ENCODE assay signal across 8 mouse cellular contexts in the genomic region with DNA sequence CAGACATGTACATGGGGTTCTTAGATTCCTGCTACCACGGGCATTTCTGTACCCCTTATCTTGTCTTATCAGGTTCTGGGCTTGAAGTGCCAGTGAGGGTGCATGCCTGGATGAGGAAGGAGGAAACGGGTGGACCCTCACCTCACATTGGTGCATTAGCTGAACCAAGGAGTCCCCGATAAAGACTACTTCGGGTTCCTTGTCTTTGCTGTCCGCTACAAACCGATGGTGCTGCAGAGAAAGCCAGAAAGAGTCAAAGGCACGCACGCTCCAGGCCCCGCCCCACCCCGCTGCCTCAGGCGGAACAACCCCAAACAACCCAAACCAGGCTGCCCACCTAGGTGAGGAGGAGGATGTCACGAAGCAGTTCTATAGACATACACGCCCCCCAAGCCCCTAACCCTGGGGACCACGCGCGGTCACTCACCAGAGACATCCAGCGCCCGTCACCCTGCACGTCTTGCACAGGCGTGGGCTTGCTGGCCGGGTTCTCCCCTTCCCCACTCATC. TPM values are rescaled to one million over a fixed set of nuclear protein-coding genes. Genes with fewer than 3 reads are reported as not detected.
DNase-seq lines count a peak whose midpoint lies in the region; ATAC-seq and TF ChIP-seq lines count a peak whose summit lies in the region.

No protein-coding gene starts in this region.

- no peak; the same call in none of the 2 replicates for ATAC-seq in kidney, embryonic 14.5 days (ENCODE audit: low FRiP score, low TSS enrichment)
- peak; percentile 36 for ATAC-seq in forebrain, embryonic 11.5 days (replicated peaks; ENCODE audit: low FRiP score)
- ATAC-seq in limb, embryonic 11.5 days (ENCODE audit: insufficient number of reproducible peaks, low FRiP score, low TSS enrichment, low read depth) = no peak; the same call in 1 of the 2 replicates
- peak; percentile 24 for ATAC-seq in midbrain, postnatal 0 days (ENCODE audit: low FRiP score)

- peak overlapping the region; percentile 83 for H3K4me3 ChIP-seq in kidney, embryonic 14.5 days (ENCODE audit: low read length)
- H3K4me3 ChIP-seq in forebrain, embryonic 11.5 days (ENCODE audit: low read depth, low read length) = peak overlapping the region; percentile 77
- peak overlapping the region; percentile 91 for H3K4me3 ChIP-seq in limb, embryonic 11.5 days (ENCODE audit: low read depth, low read length)
- H3K4me3 ChIP-seq in midbrain, postnatal 0 days (ENCODE audit: low read depth, low read length) = peak overlapping the region; percentile 73

- peaks cover 8% of the 10 kb centered on the region for H3K4me1 ChIP-seq in kidney, embryonic 14.5 days (ENCODE audit: control insufficient read depth, insufficient read depth, low read length)
- peaks cover 8% of the 10 kb centered on the region; the same call in 1 of the 2 replicates for H3K4me1 ChIP-seq in forebrain, embryonic 11.5 days (replicated peaks; ENCODE audit: control insufficient read depth, insufficient read depth, low read length)
- H3K4me1 ChIP-seq in limb, embryonic 11.5 days (ENCODE audit: control insufficient read depth, insufficient read depth, low read length) = peaks cover 7% of the 10 kb centered on the region; the same call in 1 of the 2 replicates
- peaks cover 6% of the 10 kb centered on the region; the same call in 1 of the 2 replicates for H3K4me1 ChIP-seq in midbrain, postnatal 0 days (ENCODE audit: insufficient read depth, low read length)

- peaks cover 35% of the 10 kb centered on the region for H3K36me3 ChIP-seq in kidney, embryonic 14.5 days (ENCODE audit: control insufficient read depth, insufficient read depth, low read length)
- peaks cover 13% of the 10 kb centered on the region for H3K36me3 ChIP-seq in forebrain, embryonic 11.5 days (ENCODE audit: control insufficient read depth, insufficient read depth, low read length)
- peaks cover 19% of the 10 kb centered on the region; the same call in 1 of the 2 replicates for H3K36me3 ChIP-seq in limb, embryonic 11.5 days (ENCODE audit: control insufficient read depth, insufficient read depth, low read length)
- H3K36me3 ChIP-seq in midbrain, postnatal 0 days (ENCODE audit: insufficient read depth, low read length) = peaks cover 21% of the 10 kb centered on the region

- H3K9me3 ChIP-seq in kidney, embryonic 14.5 days (ENCODE audit: control insufficient read depth, low read length) = no peaks in the 10 kb centered on the region
- no peaks in the 10 kb centered on the region for H3K9me3 ChIP-seq in forebrain, embryonic 11.5 days (ENCODE audit: control insufficient read depth, low read length)
- no peaks in the 10 kb centered on the region for H3K9me3 ChIP-seq in limb, embryonic 11.5 days (ENCODE audit: control insufficient read depth, low read length)
- H3K9me3 ChIP-seq in midbrain, postnatal 0 days (ENCODE audit: low read length) = no peaks in the 10 kb centered on the region

- peak overlapping the region; percentile 81 for H3K4me2 ChIP-seq in kidney, embryonic 14.5 days (replicated peaks; ENCODE audit: low read depth, low read length)
- H3K4me2 ChIP-seq in forebrain, embryonic 11.5 days (ENCODE audit: low read depth, low read length, severe bottlenecking) = peak overlapping the region; percentile 71
- H3K4me2 ChIP-seq in limb, embryonic 11.5 days (ENCODE audit: low read depth, severe bottlenecking) = peak overlapping the region; percentile 79
- H3K4me2 ChIP-seq in midbrain, postnatal 0 days (ENCODE audit: low read depth, low read length, poor library complexity, severe bottlenecking) = peak overlapping the region; percentile 55

- no peak for TF ChIP-seq CTCF in midbrain, postnatal 0 days (IDR thresholded peaks at IDR 0.05)

- 0% methylated on average over 21 of the region's 21 CpGs for WGBS in kidney, embryonic 14.5 days
- 2% methylated on average over 21 of the region's 21 CpGs for WGBS in forebrain, embryonic 11.5 days
- under 1% methylated on average over 21 of the region's 21 CpGs for WGBS in limb, embryonic 11.5 days
- WGBS in midbrain, postnatal 0 days = under 1% methylated on average over 21 of the region's 21 CpGs

- peak overlapping the region; percentile 93 for H3K27ac ChIP-seq in kidney, embryonic 14.5 days (ENCODE audit: low read depth, low read length)
- peak overlapping the region; percentile 91 for H3K27ac ChIP-seq in forebrain, embryonic 11.5 days (ENCODE audit: low read depth, low read length)
- H3K27ac ChIP-seq in limb, embryonic 11.5 days (replicated peaks; ENCODE audit: low read depth, low read length) = peak overlapping the region; percentile 95
- peak overlapping the region; percentile 91 for H3K27ac ChIP-seq in midbrain, postnatal 0 days (ENCODE audit: low read depth, low read length)

- DNase-seq in kidney, adult 11 months = no peak
- peak; percentile 37 for DNase-seq in MN1 (ENCODE audit: low spot score)
- DNase-seq in forebrain, embryonic 11.5 days (ENCODE audit: low spot score) = no peak
- peak; percentile 64 for DNase-seq in limb, embryonic 11.5 days (ENCODE audit: low spot score)
- peak; percentile 15 for DNase-seq in midbrain, postnatal 0 days (ENCODE audit: low spot score)
- DNase-seq in right cerebral cortex, adult 2 months (ENCODE audit: low spot score in 2 of 2) = no peak
- no peak for DNase-seq in layer of hippocampus, adult 8-10 months (ENCODE audit: low spot score in 2 of 2)

- H3K27me3 ChIP-seq in kidney, embryonic 14.5 days (ENCODE audit: control insufficient read depth, insufficient read depth, low read length) = no peaks in the 10 kb centered on the region
- H3K27me3 ChIP-seq in forebrain, embryonic 11.5 days (ENCODE audit: control insufficient read depth, insufficient read depth, low read length) = no peaks in the 10 kb centered on the region
- H3K27me3 ChIP-seq in limb, embryonic 11.5 days (ENCODE audit: control insufficient read depth, insufficient read depth, low read length) = no peaks in the 10 kb centered on the region
- H3K27me3 ChIP-seq in midbrain, postnatal 0 days (ENCODE audit: insufficient read depth, low read length) = no peaks in the 10 kb centered on the region

- H3K9ac ChIP-seq in kidney, embryonic 14.5 days (ENCODE audit: low read depth, low read length) = peak overlapping the region; percentile 83
- H3K9ac ChIP-seq in forebrain, embryonic 11.5 days (ENCODE audit: low read length) = peak overlapping the region; percentile 79
- H3K9ac ChIP-seq in limb, embryonic 11.5 days (ENCODE audit: low read length) = peak overlapping the region; percentile 90
- peak overlapping the region; percentile 68 for H3K9ac ChIP-seq in midbrain, postnatal 0 days (replicated peaks; ENCODE audit: low read length, poor library complexity, severe bottlenecking)

RNA-seq across cellular contexts. Expression of gene Pafah1b3, which starts 0.8 kb away (rescaled TPM):
- polyA plus RNA-seq in kidney, embryonic 14.5 days (2014; fragmentation: Nextera tagmentation; extraction: Ambion mirVana) = 199 and 245 TPM in 2 replicates
- 298 and 321 TPM in 2 replicates for polyA plus RNA-seq in forebrain, embryonic 11.5 days (2014; fragmentation: Nextera tagmentation; extraction: Ambion mirVana)
- polyA plus RNA-seq in limb, embryonic 11.5 days (2014; fragmentation: Nextera tagmentation; extraction: Ambion mirVana) = 249 and 261 TPM in 2 replicates
- 595 and 661 TPM in 2 replicates for total RNA-seq in midbrain, postnatal 0 days (2014; rRNA removed)
- 604 and 629 TPM in 2 replicates for polyA plus RNA-seq in midbrain, postnatal 0 days (2015; fragmentation: Nextera tagmentation; extraction: Ambion mirVana)
- total RNA-seq in layer of hippocampus, adult 8-10 months (2022) = 10 to 100 TPM; 25.2 to 28.9 (median 27.9) TPM

RNA-seq across cellular contexts. Expression of gene Prr19, which starts 4.2 kb away (rescaled TPM):
- polyA plus RNA-seq in kidney, embryonic 14.5 days (2014; fragmentation: Nextera tagmentation; extraction: Ambion mirVana) = 0.67 and 0.69 TPM in 2 replicates
- polyA plus RNA-seq in forebrain, embryonic 11.5 days (2014; fragmentation: Nextera tagmentation; extraction: Ambion mirVana) = 1.1 and 1.7 TPM in 2 replicates
- 1.1 and 1.4 TPM in 2 replicates for polyA plus RNA-seq in limb, embryonic 11.5 days (2014; fragmentation: Nextera tagmentation; extraction: Ambion mirVana)
- 2.0 and 2.5 TPM in 2 replicates for total RNA-seq in midbrain, postnatal 0 days (2014; rRNA removed)
- polyA plus RNA-seq in midbrain, postnatal 0 days (2015; fragmentation: Nextera tagmentation; extraction: Ambion mirVana) = 5.7 and 7.0 TPM in 2 replicates
- under 1 TPM in 1 of 4 experiments, not detected in 3; 0.25 TPM for total RNA-seq in layer of hippocampus, adult 8-10 months (2022)

RNA-seq across cellular contexts. Expression of gene Tmem145, which starts 8.9 kb away (rescaled TPM):
- polyA plus RNA-seq in kidney, embryonic 14.5 days (2014; fragmentation: Nextera tagmentation; extraction: Ambion mirVana) = 0.49 and 0.62 TPM in 2 replicates
- polyA plus RNA-seq in forebrain, embryonic 11.5 days (2014; fragmentation: Nextera tagmentation; extraction: Ambion mirVana) = 6.7 and 7.7 TPM in 2 replicates
- polyA plus RNA-seq in limb, embryonic 11.5 days (2014; fragmentation: Nextera tagmentation; extraction: Ambion mirVana) = 0.33 and 0.58 TPM in 2 replicates
- 105 and 106 TPM in 2 replicates for total RNA-seq in midbrain, postnatal 0 days (2014; rRNA removed)
- 131 and 143 TPM in 2 replicates for polyA plus RNA-seq in midbrain, postnatal 0 days (2015; fragmentation: Nextera tagmentation; extraction: Ambion mirVana)
- 10 to 100 TPM; 28.7 to 36.7 (median 33.4) TPM for total RNA-seq in layer of hippocampus, adult 8-10 months (2022)

RNA-seq across cellular contexts. Expression of gene Megf8, which starts 20.0 kb away (rescaled TPM):
- polyA plus RNA-seq in kidney, embryonic 14.5 days (2014; fragmentation: Nextera tagmentation; extraction: Ambion mirVana) = 14.0 and 16.2 TPM in 2 replicates
- 13.8 and 14.6 TPM in 2 replicates for polyA plus RNA-seq in forebrain, embryonic 11.5 days (2014; fragmentation: Nextera tagmentation; extraction: Ambion mirVana)
- 13.8 and 14.4 TPM in 2 replicates for polyA plus RNA-seq in limb, embryonic 11.5 days (2014; fragmentation: Nextera tagmentation; extraction: Ambion mirVana)
- 90.0 and 103 TPM in 2 replicates for total RNA-seq in midbrain, postnatal 0 days (2014; rRNA removed)
- polyA plus RNA-seq in midbrain, postnatal 0 days (2015; fragmentation: Nextera tagmentation; extraction: Ambion mirVana) = 15.3 and 15.6 TPM in 2 replicates
- total RNA-seq in layer of hippocampus, adult 8-10 months (2022) = 100 to 1,000 TPM in 2 of 4 experiments, 10 to 100 TPM in 2; 90.3 to 107 (median 97.0) TPM

RNA-seq across cellular contexts. Expression of gene Cic, which starts 29.5 kb away (rescaled TPM):
- 36.0 and 47.2 TPM in 2 replicates for polyA plus RNA-seq in kidney, embryonic 14.5 days (2014; fragmentation: Nextera tagmentation; extraction: Ambion mirVana)
- 40.3 and 44.2 TPM in 2 replicates for polyA plus RNA-seq in forebrain, embryonic 11.5 days (2014; fragmentation: Nextera tagmentation; extraction: Ambion mirVana)
- polyA plus RNA-seq in limb, embryonic 11.5 days (2014; fragmentation: Nextera tagmentation; extraction: Ambion mirVana) = 32.5 and 34.2 TPM in 2 replicates
- total RNA-seq in midbrain, postnatal 0 days (2014; rRNA removed) = 145 and 146 TPM in 2 replicates
- polyA plus RNA-seq in midbrain, postnatal 0 days (2015; fragmentation: Nextera tagmentation; extraction: Ambion mirVana) = 26.8 and 31.9 TPM in 2 replicates
- total RNA-seq in layer of hippocampus, adult 8-10 months (2022) = 100 to 1,000 TPM; 196 to 252 (median 228) TPM

Comparison
In these comparisons a context has a peak if more than half of its experiments do, and no peak if none do; other contexts are left out.
1. ATAC-seq: peak in forebrain, embryonic 11.5 days (single experiment) and midbrain, postnatal 0 days (single experiment); none in kidney, embryonic 14.5 days (single experiment) and limb, embryonic 11.5 days (single experiment).
2. DNase-seq: peak in MN1 (single experiment), limb, embryonic 11.5 days (single experiment) and midbrain, postnatal 0 days (single experiment); none in kidney, adult 11 months (single experiment), forebrain, embryonic 11.5 days (single experiment), right cerebral cortex, adult 2 months (0 of 2) and layer of hippocampus, adult 8-10 months (0 of 2).
3. RNA of gene Tmem145, which starts 8.9 kb away (polyA plus RNA-seq): 131 to 143 TPM in midbrain, postnatal 0 days; 6.7 to 7.7 TPM in forebrain, embryonic 11.5 days, 0.49 to 0.62 TPM in kidney, embryonic 14.5 days and 0.33 to 0.58 TPM in limb, embryonic 11.5 days; every median in the first group is over 10 times any median in the second.
4. Peak in every context shown above with its lines, with median percentiles within 50 percentile points of each other: H3K27ac ChIP-seq, H3K4me2 ChIP-seq, H3K4me3 ChIP-seq and H3K9ac ChIP-seq.